ENCODE assay signal across 9 mouse cellular contexts in the genomic region with DNA sequence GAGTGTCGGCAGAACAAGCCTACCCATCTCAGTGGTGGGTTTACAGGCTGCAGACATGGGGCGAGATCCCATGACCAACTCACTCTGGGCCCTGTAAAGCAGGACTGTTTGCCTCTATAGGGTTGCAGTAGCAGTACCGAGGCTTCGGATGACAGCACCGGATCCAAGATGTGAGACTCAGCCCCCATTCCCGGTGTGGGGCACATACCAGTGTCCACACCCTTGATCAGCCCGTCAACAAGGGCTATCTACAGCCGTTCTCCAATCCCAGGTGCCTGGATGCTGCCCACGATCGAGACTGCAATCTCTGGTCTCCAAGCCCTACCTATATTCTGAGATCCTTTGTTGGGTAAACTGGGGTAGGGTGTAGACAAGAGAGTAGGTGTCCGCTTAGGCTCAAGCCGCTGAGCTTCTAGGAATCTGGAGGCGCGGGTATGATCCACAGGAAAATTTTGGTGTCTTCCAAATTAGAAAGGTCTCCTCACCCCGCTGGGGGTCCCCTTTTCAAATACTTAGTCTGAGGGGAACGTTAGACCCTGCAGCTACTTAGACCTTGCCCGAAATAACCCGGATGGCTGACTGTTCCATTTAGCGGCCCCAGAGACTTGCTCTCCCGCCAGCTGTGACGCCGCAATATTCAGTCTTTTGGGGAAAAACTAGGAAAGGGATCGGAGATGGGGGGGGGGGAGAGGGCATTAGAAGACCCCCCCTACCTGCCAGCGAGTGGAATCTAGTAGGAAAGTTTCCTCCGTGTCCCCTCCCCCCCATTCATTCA. TPM values are rescaled to one million over a fixed set of nuclear protein-coding genes. Genes with fewer than 3 reads are reported as not detected.
DNase-seq lines count a peak whose midpoint lies in the region; ATAC-seq lines count a peak whose summit lies in the region.
"Had no signal": no experiment of that assay in that cellular context is flagged by ENCODE, and none has a peak within 500 bp of the region (broad histone marks: within the 10 kb centered on the region; RNA-seq: fewer than 3 reads in every experiment).

No protein-coding gene starts in this region.

- peak overlapping the region; percentile 74 for H3K4me3 ChIP-seq in lung, embryonic 15.5 days
- peak overlapping the region; percentile 66 for H3K4me3 ChIP-seq in embryonic facial prominence, embryonic 12.5 days
- peak overlapping the region; percentile 79 for H3K4me3 ChIP-seq in limb, embryonic 10.5 days
- H3K4me3 ChIP-seq in neural tube, embryonic 15.5 days (replicated peaks): peak overlapping the region; percentile 57

- H3K27me3 ChIP-seq in lung, embryonic 15.5 days: peaks cover 54% of the 10 kb centered on the region
- H3K27me3 ChIP-seq in embryonic facial prominence, embryonic 12.5 days: peaks cover 54% of the 10 kb centered on the region
- peaks cover 62% of the 10 kb centered on the region for H3K27me3 ChIP-seq in limb, embryonic 10.5 days (ENCODE audit: low read depth, poor library complexity, severe bottlenecking)
- H3K27me3 ChIP-seq in neural tube, embryonic 15.5 days (replicated peaks): no peaks in the 10 kb centered on the region

- peaks cover 42% of the 10 kb centered on the region for H3K4me1 ChIP-seq in lung, embryonic 15.5 days
- H3K4me1 ChIP-seq in embryonic facial prominence, embryonic 12.5 days: peaks cover 25% of the 10 kb centered on the region
- H3K4me1 ChIP-seq in limb, embryonic 10.5 days: peaks cover 61% of the 10 kb centered on the region
- H3K4me1 ChIP-seq in neural tube, embryonic 15.5 days: peaks cover 47% of the 10 kb centered on the region

- no peak for ATAC-seq in lung, embryonic 15.5 days (ENCODE audit: borderline replicate concordance, extremely low read depth, low FRiP score, low TSS enrichment)
- no peak for ATAC-seq in embryonic facial prominence, embryonic 12.5 days (ENCODE audit: insufficient number of reproducible peaks, insufficient read depth, low FRiP score, low TSS enrichment)
- ATAC-seq in neural tube, embryonic 15.5 days (ENCODE audit: low FRiP score): peak; percentile 12; the same call in 1 of the 2 replicates

- no peaks in the 10 kb centered on the region for H3K9me3 ChIP-seq in lung, embryonic 15.5 days
- no peaks in the 10 kb centered on the region for H3K9me3 ChIP-seq in embryonic facial prominence, embryonic 12.5 days
- no peaks in the 10 kb centered on the region for H3K9me3 ChIP-seq in limb, embryonic 10.5 days (replicated peaks)
- H3K9me3 ChIP-seq in neural tube, embryonic 15.5 days (replicated peaks): no peaks in the 10 kb centered on the region

- no peak for DNase-seq in lung, postnatal 14 days
- no peak for DNase-seq in limb, embryonic 10.5 days (ENCODE audit: low spot score)
- DNase-seq in urinary bladder, postnatal 10 days (ENCODE audit: low spot score): no peak
- DNase-seq in kidney, postnatal 25 days: no peak
- DNase-seq in gastrocnemius, adult 8-10 months (ENCODE audit: low spot score in 2 of 2): no peak

- WGBS in lung, embryonic 15.5 days: 6% methylated on average over 25 of the region's 25 CpGs
- 7% methylated on average over 25 of the region's 25 CpGs for WGBS in embryonic facial prominence, embryonic 12.5 days
- 8% methylated on average over 25 of the region's 25 CpGs for WGBS in limb, embryonic 10.5 days
- WGBS in neural tube, embryonic 15.5 days: 4% methylated on average over 25 of the region's 25 CpGs

- H3K36me3 ChIP-seq in lung, embryonic 15.5 days: 0 out of 2 replicates have a peak, but pooled peaks cover 4% of the 10 kb centered on the region
- peaks cover 4% of the 10 kb centered on the region; the same call in 1 of the 2 replicates for H3K36me3 ChIP-seq in embryonic facial prominence, embryonic 12.5 days
- peaks cover 28% of the 10 kb centered on the region for H3K36me3 ChIP-seq in limb, embryonic 10.5 days
- H3K36me3 ChIP-seq in neural tube, embryonic 15.5 days: no peaks in the 10 kb centered on the region

- H3K27ac ChIP-seq in lung, embryonic 15.5 days: no peak overlapping the region
- peak overlapping the region; percentile 69 for H3K27ac ChIP-seq in embryonic facial prominence, embryonic 12.5 days
- peak overlapping the region; percentile 90 for H3K27ac ChIP-seq in limb, embryonic 10.5 days
- H3K27ac ChIP-seq in neural tube, embryonic 15.5 days (replicated peaks): peak overlapping the region; percentile 88

- peak overlapping the region; percentile 71 for H3K9ac ChIP-seq in lung, embryonic 15.5 days
- H3K9ac ChIP-seq in embryonic facial prominence, embryonic 12.5 days: peak overlapping the region; percentile 68
- peak overlapping the region; percentile 53 for H3K9ac ChIP-seq in neural tube, embryonic 15.5 days (replicated peaks)

- peak overlapping the region; percentile 98 for H3K4me2 ChIP-seq in lung, embryonic 15.5 days
- peak overlapping the region; percentile 95 for H3K4me2 ChIP-seq in embryonic facial prominence, embryonic 12.5 days (replicated peaks)
- peak overlapping the region; percentile 67 for H3K4me2 ChIP-seq in neural tube, embryonic 15.5 days

RNA-seq across cellular contexts. Expression of a gene that starts 0.7 kb away (rescaled TPM):
- 10.0 and 12.6 TPM in 2 replicates for polyA plus RNA-seq in lung, embryonic 15.5 days (2015; fragmentation: Nextera tagmentation; extraction: Ambion mirVana)
- 14.0 and 16.4 TPM in 2 replicates for polyA plus RNA-seq in embryonic facial prominence, embryonic 12.5 days (2016; fragmentation: Nextera tagmentation; extraction: Ambion mirVana)
- 20.3 and 21.8 TPM in 2 replicates for polyA plus RNA-seq in limb, embryonic 10.5 days (2016; fragmentation: Nextera tagmentation; extraction: Ambion mirVana)
- polyA plus RNA-seq in neural tube, embryonic 15.5 days (2015; fragmentation: Nextera tagmentation; extraction: Ambion mirVana): 22.5 and 27.5 TPM in 2 replicates
- total RNA-seq in gastrocnemius, adult 8-10 months (2022): 1 to 10 TPM in 2 of 4 experiments, under 1 TPM in 2; 0.70 to 1.3 (median 0.97) TPM

RNA-seq across cellular contexts. Expression of a gene that starts 8.2 kb away (rescaled TPM):
- polyA plus RNA-seq in lung, embryonic 15.5 days (2015; fragmentation: Nextera tagmentation; extraction: Ambion mirVana): 12.5 and 13.4 TPM in 2 replicates
- 7.5 and 7.6 TPM in 2 replicates for polyA plus RNA-seq in embryonic facial prominence, embryonic 12.5 days (2016; fragmentation: Nextera tagmentation; extraction: Ambion mirVana)
- 21.5 and 26.4 TPM in 2 replicates for polyA plus RNA-seq in limb, embryonic 10.5 days (2016; fragmentation: Nextera tagmentation; extraction: Ambion mirVana)
- 4.8 and 5.2 TPM in 2 replicates for polyA plus RNA-seq in neural tube, embryonic 15.5 days (2015; fragmentation: Nextera tagmentation; extraction: Ambion mirVana)
- 100 to 1,000 TPM; 123 to 153 (median 139) TPM for total RNA-seq in gastrocnemius, adult 8-10 months (2022)
- total RNA-seq: common myeloid progenitor, adult 5-6 weeks had no signal

RNA-seq across cellular contexts. Expression of a gene that starts 20.2 kb away (rescaled TPM):
- polyA plus RNA-seq in lung, embryonic 15.5 days (2015; fragmentation: Nextera tagmentation; extraction: Ambion mirVana): 21.7 and 24.3 TPM in 2 replicates
- polyA plus RNA-seq in embryonic facial prominence, embryonic 12.5 days (2016; fragmentation: Nextera tagmentation; extraction: Ambion mirVana): 20.1 and 21.6 TPM in 2 replicates
- polyA plus RNA-seq in limb, embryonic 10.5 days (2016; fragmentation: Nextera tagmentation; extraction: Ambion mirVana): 13.0 and 13.8 TPM in 2 replicates
- polyA plus RNA-seq in neural tube, embryonic 15.5 days (2015; fragmentation: Nextera tagmentation; extraction: Ambion mirVana): 25.1 and 31.9 TPM in 2 replicates
- total RNA-seq in gastrocnemius, adult 8-10 months (2022): 1 to 10 TPM; 5.4 to 8.2 (median 7.2) TPM

RNA-seq across cellular contexts. Expression of a gene that starts 25.8 kb away (rescaled TPM):
- 14.5 and 15.4 TPM in 2 replicates for polyA plus RNA-seq in lung, embryonic 15.5 days (2015; fragmentation: Nextera tagmentation; extraction: Ambion mirVana)
- 20.7 and 23.8 TPM in 2 replicates for polyA plus RNA-seq in embryonic facial prominence, embryonic 12.5 days (2016; fragmentation: Nextera tagmentation; extraction: Ambion mirVana)
- polyA plus RNA-seq in limb, embryonic 10.5 days (2016; fragmentation: Nextera tagmentation; extraction: Ambion mirVana): 24.4 and 28.6 TPM in 2 replicates
- polyA plus RNA-seq in neural tube, embryonic 15.5 days (2015; fragmentation: Nextera tagmentation; extraction: Ambion mirVana): 14.4 and 14.8 TPM in 2 replicates
- total RNA-seq in gastrocnemius, adult 8-10 months (2022): 1 to 10 TPM; 7.4 to 7.9 (median 7.6) TPM

RNA-seq across cellular contexts. Expression of a gene that starts 31.9 kb away (rescaled TPM):
- polyA plus RNA-seq in lung, embryonic 15.5 days (2015; fragmentation: Nextera tagmentation; extraction: Ambion mirVana): 123 and 128 TPM in 2 replicates
- 169 and 182 TPM in 2 replicates for polyA plus RNA-seq in embryonic facial prominence, embryonic 12.5 days (2016; fragmentation: Nextera tagmentation; extraction: Ambion mirVana)
- 147 and 162 TPM in 2 replicates for polyA plus RNA-seq in limb, embryonic 10.5 days (2016; fragmentation: Nextera tagmentation; extraction: Ambion mirVana)
- 69.4 and 72.3 TPM in 2 replicates for polyA plus RNA-seq in neural tube, embryonic 15.5 days (2015; fragmentation: Nextera tagmentation; extraction: Ambion mirVana)
- total RNA-seq in gastrocnemius, adult 8-10 months (2022): 1 to 10 TPM; 4.5 to 6.3 (median 5.3) TPM
